Mouse (Mus musculus) testis, adult 2 months (tissue): ENCODE measurements at regions not wholly inside any gene's neighbourhood (a gene's known extent, or its start where the extent isn't known, plus 50 kb on each side); places are given as distances from the start of the nearest gene placed in this dataset.

Source experiments
- H3K27ac ChIP-seq: fragments of 200-500 bp; 2 replicates; pipeline ENCODE4 v1.5.1; 2012; ENCODE audit warnings: low read depth, low read length; ENCODE audit not compliant: control insufficient read depth, insufficient read depth
- H3K27me3 ChIP-seq: fragments of 200-500 bp; 2 replicates; pipeline ENCODE4 v1.6.1; 2012; ENCODE audit warnings: mild to moderate bottlenecking, low read length, moderate library complexity; ENCODE audit not compliant: control insufficient read depth, insufficient read depth
- H3K36me3 ChIP-seq: fragments of 200-500 bp; 2 replicates; pipeline ENCODE4 v1.6.1; 2012; ENCODE audit warnings: mild to moderate bottlenecking, low read length; ENCODE audit not compliant: control insufficient read depth, insufficient read depth
- H3K4me1 ChIP-seq: fragments of 200-500 bp; 2 replicates; pipeline ENCODE4 v1.6.1; 2012; ENCODE audit warnings: low read length; ENCODE audit not compliant: control insufficient read depth, insufficient read depth
- H3K4me3 ChIP-seq: fragments of 200-500 bp; 2 replicates; pipeline ENCODE4 v1.5.1; 2012; ENCODE audit warnings: low read depth, mild to moderate bottlenecking, low read length, moderate library complexity, mixed read lengths; ENCODE audit not compliant: control insufficient read depth
- CTCF ChIP-seq: fragments of 200-500 bp; IDR thresholded peaks from 2 replicates; pipeline ENCODE4 v1.5.1; 2012; ENCODE audit warnings: low read depth, mild to moderate bottlenecking, inconsistent platforms, low read length, moderate library complexity; ENCODE audit not compliant: control insufficient read depth, insufficient read depth, insufficient replicate concordance
- POLR2A ChIP-seq: fragments of 200-500 bp; IDR thresholded peaks from 2 replicates; pipeline ENCODE4 v1.6.1; 2012; ENCODE audit warnings: low read depth, mild to moderate bottlenecking, inconsistent platforms, low read length, moderate library complexity; ENCODE audit not compliant: control insufficient read depth

GRCm38 (mm10) chr3:21645268-21645667 is 431.2 kb upstream of the Tbl1xr1 start:
- Histone ChIP-seq H3K27me3 (no peaks in the 10 kb centered on the region), H3K27ac (no peak overlapping the region), H3K4me3 (no peak overlapping the region), H3K36me3 (no peaks in the 10 kb centered on the region), H3K4me1 (no peaks in the 10 kb centered on the region)
- TF ChIP-seq POLR2A (no peak), CTCF (no peak)

GRCm38 (mm10) chr3:21649885-21650469 is 426.5 kb upstream of the Tbl1xr1 start:
- H3K27ac ChIP-seq: no peak overlapping the region
- TF ChIP-seq POLR2A (no peak), CTCF (no peak)
- no peaks in the 10 kb centered on the region for H3K27me3 ChIP-seq
- no peaks in the 10 kb centered on the region for H3K36me3 ChIP-seq
- no peak overlapping the region for H3K4me3 ChIP-seq
- no peaks in the 10 kb centered on the region for H3K4me1 ChIP-seq

- no peak overlapping the region for H3K27ac ChIP-seq
- TF ChIP-seq POLR2A (no peak), CTCF (no peak)
- no peaks in the 10 kb centered on the region for H3K27me3 ChIP-seq
- no peak overlapping the region for H3K4me3 ChIP-seq
- H3K4me1 ChIP-seq: no peaks in the 10 kb centered on the region
- no peaks in the 10 kb centered on the region for H3K36me3 ChIP-seq
Observed at GRCm38 (mm10) chr3:21655301-21655700, 421.2 kb upstream of the Tbl1xr1 start.

GRCm38 (mm10) chr3:21667349-21668143 is 408.9 kb upstream of the Tbl1xr1 start:
- H3K4me3 ChIP-seq: no peak overlapping the region

GRCm38 (mm10) chr3:21671885-21672284 is 404.6 kb upstream of the Tbl1xr1 start:
- no peak overlapping the region for H3K27ac ChIP-seq
- no peaks in the 10 kb centered on the region for H3K4me1 ChIP-seq
- TF ChIP-seq POLR2A (no peak), CTCF (no peak)
- no peaks in the 10 kb centered on the region for H3K27me3 ChIP-seq
- H3K4me3 ChIP-seq: no peak overlapping the region
- no peaks in the 10 kb centered on the region for H3K36me3 ChIP-seq

More at GRCm38 (mm10) chr3:21667349-21668143, 408.9 kb upstream of the Tbl1xr1 start:
- Histone ChIP-seq H3K36me3 (no peaks in the 10 kb centered on the region), H3K4me1 (no peaks in the 10 kb centered on the region), H3K27me3 (no peaks in the 10 kb centered on the region), H3K27ac (no peak overlapping the region)
- no peak for TF ChIP-seq CTCF
- no peak for TF ChIP-seq POLR2A

- Histone ChIP-seq H3K4me1 (no peaks in the 10 kb centered on the region), H3K36me3 (no peaks in the 10 kb centered on the region), H3K4me3 (no peak overlapping the region), H3K27ac (no peak overlapping the region), H3K27me3 (no peaks in the 10 kb centered on the region)
- TF ChIP-seq POLR2A (no peak), CTCF (no peak)
Observed at GRCm38 (mm10) chr3:21672492-21672891, 404.0 kb upstream of the Tbl1xr1 start.

GRCm38 (mm10) chr3:21673466-21673865 is 403.0 kb upstream of the Tbl1xr1 start:
- TF ChIP-seq POLR2A (no peak), CTCF (no peak)
- no peaks in the 10 kb centered on the region for H3K36me3 ChIP-seq
- no peaks in the 10 kb centered on the region for H3K4me1 ChIP-seq
- H3K27ac ChIP-seq: no peak overlapping the region
- H3K4me3 ChIP-seq: no peak overlapping the region
- H3K27me3 ChIP-seq: no peaks in the 10 kb centered on the region

GRCm38 (mm10) chr3:21678265-21678664 is 398.2 kb upstream of the Tbl1xr1 start:
- no peak for TF ChIP-seq POLR2A
- no peak for TF ChIP-seq CTCF
- no peaks in the 10 kb centered on the region for H3K4me1 ChIP-seq

More at GRCm38 (mm10) chr3:21678265-21678664, 398.2 kb upstream of the Tbl1xr1 start:
- Histone ChIP-seq H3K27me3 (no peaks in the 10 kb centered on the region), H3K36me3 (no peaks in the 10 kb centered on the region), H3K4me3 (no peak overlapping the region), H3K27ac (no peak overlapping the region)
